Mouse (Mus musculus): ENCODE data around the gene Setdb2. TPM values are rescaled to one million over a fixed set of nuclear protein-coding genes. Genes with fewer than 3 reads are reported as not detected.
A peak's percentile ranks its signal among the peaks of the same experiment; 100 is the strongest.
"Not testable (repeated sequence)": the region's sequence is repeated elsewhere in the genome, so short reads cannot be mapped to it uniquely, and the experiment has no call there.

Gene Setdb2
- 6.4 and 7.1 TPM in 2 replicates for polyA plus RNA-seq (2012; rRNA removed)

DNA sequence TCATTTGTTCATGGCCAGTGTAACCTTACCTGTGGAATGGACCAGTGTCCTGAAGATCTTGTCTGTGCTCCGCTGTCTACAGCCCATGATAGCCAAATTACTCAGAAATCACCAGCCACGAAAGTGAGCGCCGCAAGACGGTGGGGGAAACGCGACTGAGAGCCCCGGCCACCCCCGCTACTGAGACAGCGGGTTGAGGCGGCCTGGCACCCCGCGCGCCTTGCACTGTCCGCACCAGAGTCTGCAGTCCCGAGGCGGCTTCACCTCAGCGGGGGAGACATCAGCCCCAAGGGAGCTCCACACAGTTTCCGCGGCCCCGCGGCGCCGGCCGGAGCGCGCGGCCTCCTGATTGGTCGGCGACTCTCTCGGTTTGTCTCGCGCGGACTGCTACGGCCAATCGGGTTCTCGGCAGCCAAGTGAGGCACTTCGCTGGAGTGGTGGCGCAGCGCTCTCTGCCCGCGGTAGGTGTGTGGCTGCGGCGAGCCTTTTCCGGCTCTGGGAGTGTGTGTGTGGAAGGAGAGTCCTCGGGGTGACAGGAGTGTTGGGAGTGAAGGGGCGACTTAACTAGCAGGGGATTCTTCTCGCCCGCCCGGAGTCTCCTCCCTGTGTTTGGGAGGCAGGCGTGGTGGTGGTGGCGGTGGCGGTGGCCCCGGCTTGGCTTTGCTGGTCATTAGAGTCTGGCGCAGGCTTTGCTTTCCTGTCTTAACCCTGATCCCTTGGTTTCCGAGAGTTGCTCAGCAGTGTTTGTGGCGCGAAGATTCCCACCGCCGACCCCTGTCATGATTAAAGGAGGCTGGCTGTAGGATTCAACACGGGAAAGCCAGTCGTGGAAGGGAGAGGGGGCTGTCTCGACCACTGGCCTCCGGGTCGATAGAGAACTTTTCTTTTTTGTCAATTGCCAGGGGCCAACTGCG lies at the start of gene Setdb2, which contains the start of gene Cab39l:
Gene Setdb2, minus strand, starts transcription at position 327 of the 914 bp plus-strand sequence.
Gene Cab39l, plus strand, starts transcription at position 415 of the 914 bp plus-strand sequence.
- DNase-seq (ENCODE audit: low spot score): peak; percentile 97

DNA sequence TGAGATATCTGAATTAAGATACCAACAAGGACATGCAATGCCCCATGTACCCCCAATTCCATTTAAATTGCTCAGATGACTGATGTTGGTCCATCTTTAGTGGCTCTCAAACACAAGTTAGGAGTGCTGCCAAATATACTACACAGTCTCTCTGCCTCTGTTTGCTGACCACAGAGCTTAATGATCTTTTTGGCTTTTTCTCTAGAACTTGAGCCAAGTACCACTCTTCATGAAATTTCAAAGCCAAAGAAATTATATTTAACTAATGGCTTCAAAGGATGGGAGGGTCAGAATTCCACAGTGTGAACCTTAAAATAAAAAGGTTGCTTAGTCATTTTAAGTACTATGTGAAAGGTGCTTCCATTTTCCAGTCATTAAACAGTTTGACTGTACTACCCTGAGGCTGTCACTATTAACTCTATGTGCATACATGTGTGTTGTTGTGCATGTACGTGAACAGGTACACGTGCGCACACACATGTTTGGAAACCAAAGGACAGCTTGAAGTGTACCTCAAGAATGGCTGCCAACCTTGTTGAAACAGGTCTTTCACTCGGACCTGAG lies 44.6 kb upstream of the Setdb2 start:
- no peak for DNase-seq (ENCODE audit: low spot score)

- DNase-seq (ENCODE audit: low spot score): no peak
Measured at GRCm38 (mm10) chr14:59478699-59479098, 38.0 kb upstream of the Setdb2 start.

- no peak for DNase-seq (ENCODE audit: low spot score)
Measured at GRCm38 (mm10) chr14:59470781-59471180, 30.1 kb upstream of the Setdb2 start.

- DNase-seq (ENCODE audit: low spot score): no peak
Measured at GRCm38 (mm10) chr14:59467798-59468197, 27.1 kb upstream of the Setdb2 start.

DNA sequence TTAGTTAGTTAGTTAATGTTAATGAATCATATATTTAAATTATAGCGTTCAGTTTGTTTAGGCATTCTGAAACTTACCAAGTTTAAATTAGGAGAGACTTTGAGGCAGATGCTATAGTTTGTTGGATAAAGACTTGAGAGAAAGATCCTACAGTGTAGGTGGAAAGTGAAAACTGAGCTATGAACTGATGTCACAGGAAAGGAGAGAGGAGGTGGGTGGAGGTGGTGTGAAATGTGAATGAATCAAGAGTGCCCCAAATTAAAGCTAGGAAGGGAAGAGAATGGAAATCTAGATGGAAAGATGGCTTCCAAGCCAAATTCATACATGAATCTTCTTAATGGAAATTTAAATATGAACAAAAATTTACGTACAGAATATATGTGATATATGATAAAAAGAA lies 25.8 kb upstream of the Setdb2 start:
- no peak for DNase-seq (ENCODE audit: low spot score)

GRCm38 (mm10) chr14:59447981-59448380 lies 7.3 kb upstream of the Setdb2 start:
- no peak for DNase-seq (ENCODE audit: low spot score)

DNA sequence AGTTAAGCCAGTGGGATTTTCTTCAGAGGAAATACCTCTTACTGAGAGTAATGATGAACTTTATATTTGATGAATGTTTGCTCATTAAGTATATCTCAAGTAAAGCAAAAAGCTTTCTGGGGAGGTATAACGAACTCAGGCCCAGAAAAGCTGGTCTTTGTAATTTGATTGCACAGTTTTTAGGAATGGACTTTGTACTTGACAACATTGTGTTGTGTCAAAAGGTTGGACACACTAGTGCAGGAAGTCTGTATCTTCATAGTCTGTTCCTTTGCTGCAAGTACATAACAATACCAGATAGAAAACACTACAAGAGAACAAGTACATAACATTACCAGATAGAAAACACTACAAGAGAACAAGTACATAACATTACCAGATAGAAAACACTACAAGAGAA lies 4.7 kb upstream of the Setdb2 start:
- DNase-seq (ENCODE audit: low spot score): no peak

DNA sequence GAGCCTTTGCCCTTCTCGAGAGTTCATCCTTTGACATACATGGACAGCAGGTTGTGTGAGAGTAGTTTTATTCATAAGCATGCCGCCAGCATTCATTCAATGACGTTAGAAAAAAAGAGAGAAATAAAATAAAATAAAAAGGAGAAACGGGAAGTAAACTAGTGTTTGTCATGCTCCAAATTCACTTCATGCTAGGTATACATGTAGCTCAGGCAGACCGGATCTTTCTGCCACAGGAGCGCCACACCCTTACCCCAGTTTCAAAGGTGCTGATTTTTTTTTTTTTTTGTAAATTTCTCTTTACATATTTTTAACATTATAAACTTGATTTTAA lies 755 bp upstream of the Setdb2 start:
- no peak for DNase-seq (ENCODE audit: low spot score)

- DNase-seq (ENCODE audit: low spot score): no peak
Measured at GRCm38 (mm10) chr14:59440039-59440438, 645 bp downstream of the Setdb2 start.

- DNase-seq (ENCODE audit: low spot score): no peak
Measured at GRCm38 (mm10) chr14:59438505-59438904, 2.2 kb downstream of the Setdb2 start.

- DNase-seq (ENCODE audit: low spot score): no peak
Measured at GRCm38 (mm10) chr14:59437398-59437797, 3.3 kb downstream of the Setdb2 start.

DNA sequence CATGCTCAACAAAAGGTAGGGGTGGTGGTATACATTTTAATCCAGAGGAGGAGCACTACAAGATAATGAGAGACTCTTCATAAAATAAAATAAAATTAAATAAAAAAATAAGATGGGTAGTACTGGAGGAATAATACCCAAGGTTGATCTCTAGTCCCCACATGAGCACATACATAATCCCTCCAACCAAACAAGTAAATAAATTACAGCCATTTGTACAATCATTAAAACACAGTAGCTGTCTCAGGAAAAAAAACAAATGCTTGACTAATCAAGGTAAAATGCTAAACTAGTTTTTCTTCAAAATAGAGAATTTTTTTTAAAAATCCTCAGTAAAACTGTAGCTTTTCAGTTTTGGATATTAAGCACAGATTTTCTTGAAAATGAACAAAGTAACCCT lies 5.5 kb downstream of the Setdb2 start:
- DNase-seq (ENCODE audit: low spot score): no peak

DNA sequence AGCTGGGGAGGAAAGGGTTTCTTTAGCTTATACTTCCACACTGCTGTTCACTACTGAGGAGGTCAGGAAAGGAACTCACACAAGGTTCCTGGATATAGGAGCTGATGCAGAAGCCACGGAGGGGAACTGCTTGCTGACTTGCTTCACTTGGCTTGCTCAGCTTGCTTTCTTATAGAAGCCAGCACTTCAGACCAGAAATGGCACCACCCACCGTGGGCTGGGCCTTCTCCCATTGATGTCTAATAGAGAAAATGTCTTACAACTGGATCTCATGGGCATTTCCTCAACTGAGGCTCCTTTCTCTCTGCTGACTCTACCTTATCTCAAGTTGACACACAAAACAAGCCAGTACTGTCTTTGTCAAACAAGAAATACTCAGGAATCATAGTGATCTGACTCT lies 6.8 kb downstream of the Setdb2 start:
- DNase-seq (ENCODE audit: low spot score): no peak

- DNase-seq (ENCODE audit: low spot score): no peak
Measured at GRCm38 (mm10) chr14:59430556-59430955, 10.1 kb downstream of the Setdb2 start.

- DNase-seq (ENCODE audit: low spot score): no peak
Measured at GRCm38 (mm10) chr14:59422912-59423663, 17.6 kb downstream of the Setdb2 start.

- DNase-seq (ENCODE audit: low spot score): no peak
Measured at GRCm38 (mm10) chr14:59418171-59418570, 22.5 kb downstream of the Setdb2 start.

GRCm38 (mm10) chr14:59414979-59415378 lies 25.7 kb downstream of the Setdb2 start:
- not testable (repeated sequence) for DNase-seq (ENCODE audit: low spot score)

DNA sequence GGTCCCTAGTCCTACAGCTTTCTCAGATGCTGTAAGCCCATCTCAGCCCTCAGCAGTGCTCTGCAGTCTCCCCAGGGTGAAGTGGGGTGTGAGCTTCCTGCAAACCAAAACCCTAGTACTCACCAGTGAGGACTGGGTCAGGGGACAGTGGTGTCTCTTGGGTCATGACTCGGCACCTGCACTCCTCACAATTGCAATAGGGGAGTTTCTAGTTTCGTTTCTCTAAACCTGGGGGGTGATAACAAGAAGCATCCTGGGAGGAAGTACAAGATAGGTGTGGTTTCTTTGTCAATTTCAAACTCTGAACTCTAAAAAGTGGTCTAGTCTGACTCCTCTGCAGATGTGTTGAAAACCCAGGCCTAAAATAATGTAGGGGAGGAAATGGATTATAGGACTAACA lies 43.7 kb downstream of the Setdb2 start:
- no peak for DNase-seq (ENCODE audit: low spot score)

DNA sequence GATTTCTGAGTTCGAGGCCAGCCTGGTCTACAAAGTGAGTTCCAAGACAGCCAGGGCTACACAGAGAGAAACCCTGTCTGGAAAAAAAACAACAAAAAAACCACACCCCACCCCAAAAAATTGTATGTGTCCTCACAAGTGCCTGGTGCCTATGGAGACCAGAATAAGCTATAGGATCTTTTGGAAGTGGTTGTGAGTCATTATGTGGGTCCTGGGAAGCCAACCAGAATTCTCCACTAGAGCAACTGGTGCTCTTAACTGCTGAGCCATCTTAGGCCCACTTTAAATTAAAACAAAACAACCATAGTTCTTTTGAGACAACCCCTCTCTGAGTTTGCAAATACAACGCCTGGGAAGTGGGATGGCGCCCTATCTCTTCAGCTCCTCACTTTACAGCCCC lies 45.4 kb downstream of the Setdb2 start, which contains the start of gene Phf11c:
Gene Phf11c, minus strand, starts transcription at position 101 of the 400 bp plus-strand sequence.
- no peak for DNase-seq (ENCODE audit: low spot score)

DNA sequence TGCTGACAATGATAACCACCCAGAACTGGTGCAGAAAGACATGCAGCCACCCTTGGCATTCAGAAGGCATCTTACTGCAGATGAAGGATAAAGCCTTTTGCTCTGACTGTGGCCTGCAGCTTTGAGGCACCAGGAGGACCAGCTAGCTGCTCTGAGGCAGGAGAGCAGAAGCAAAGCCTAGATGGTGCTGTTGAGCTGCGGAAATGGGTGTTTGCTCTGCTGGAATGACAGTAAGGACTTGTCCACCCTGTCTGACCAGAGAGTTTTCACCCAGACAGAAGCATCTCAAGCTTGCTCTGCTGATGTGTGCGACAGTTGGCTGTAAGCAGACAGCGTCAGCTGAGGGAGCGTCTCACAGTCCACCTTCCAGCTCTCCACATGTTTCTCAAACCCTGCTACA lies 50.5 kb downstream of the Setdb2 start:
- not testable (repeated sequence) for DNase-seq (ENCODE audit: low spot score)

DNA sequence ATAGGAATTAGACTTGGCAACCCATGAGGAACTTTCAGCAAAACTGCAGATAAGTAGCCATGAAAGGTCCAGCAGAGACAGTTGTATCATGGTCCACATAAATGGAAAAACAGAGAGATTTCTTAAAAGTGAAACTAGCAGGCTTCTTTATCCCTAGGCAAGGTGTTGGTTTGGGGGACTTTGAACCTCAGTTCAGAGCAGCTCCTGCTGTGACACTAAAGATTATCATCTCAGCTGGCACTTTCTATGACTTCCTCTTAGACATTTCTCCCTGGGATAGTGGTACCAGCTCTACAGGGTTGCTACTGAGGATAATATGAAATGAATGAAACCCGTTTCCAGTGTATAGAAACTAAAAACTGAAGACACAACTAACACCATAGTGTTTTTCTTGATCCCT lies 51.2 kb downstream of the Setdb2 start:
- DNase-seq (ENCODE audit: low spot score): no peak
